Mouse (Mus musculus): ENCODE measurements around the gene Cd300c2.

DNA sequence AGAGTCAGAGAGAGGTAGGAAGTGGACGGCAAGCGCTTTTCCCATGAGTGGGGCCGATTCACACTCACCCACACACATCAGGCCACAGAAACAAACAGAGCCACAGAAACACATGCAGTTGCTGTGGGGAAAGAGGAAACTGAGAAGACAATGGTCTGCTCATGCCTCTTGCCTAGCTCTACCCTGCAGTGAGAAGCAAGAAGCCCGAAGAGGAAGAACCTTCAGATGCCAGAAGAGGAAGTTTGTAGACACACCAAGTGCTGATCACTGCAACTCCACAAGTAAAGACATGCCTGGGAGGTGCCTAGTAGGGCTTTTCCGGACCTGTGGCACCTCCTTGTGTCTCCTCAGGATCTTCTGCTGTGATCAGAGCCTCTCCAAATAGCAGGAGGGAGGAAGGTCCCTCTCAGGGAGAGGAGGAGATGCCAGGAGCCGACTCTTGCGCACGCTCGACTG is 32.9 kb downstream of the Cd300c2 start, which contains the start of gene Cd300c:
- TF ChIP-seq CTCF (IDR thresholded peaks at IDR 0.05; ENCODE audit: low read depth) (no peak), EP300 (IDR thresholded peaks at IDR 0.05; ENCODE audit: low read depth) (no peak)
